Comparison of ENCODE assay signal across 25 mouse cellular contexts in genomic region chr1:177179635-177180034, GRCm38 (mm10).
DNase-seq lines count a peak whose midpoint lies in the region; ATAC-seq lines count a peak whose summit lies in the region.
"Had no signal": no experiment of that assay in that cellular context is flagged by ENCODE, and none has a peak within 500 bp of the region (broad histone marks: within the 10 kb centered on the region; RNA-seq: fewer than 3 reads in every experiment).

No protein-coding gene starts in this region.

- peak; percentile 29 for DNase-seq in A20 (ENCODE audit: low read depth, low spot score)
- no peak for DNase-seq in adrenal gland, postnatal 4 days (ENCODE audit: low spot score in 2 of 2)
- DNase-seq in forebrain, embryonic 10.5 days (ENCODE audit: extremely low spot score, low spot score), result no peak
- no peak for DNase-seq in hindbrain, embryonic 14.5 days (ENCODE audit: low spot score)
- DNase-seq: adrenal gland, adult 2 months; adrenal gland, postnatal 14 days; B cell, adult 2 months; cerebellum, adult 18-20 months; cerebellum, adult 9-10 months; cerebellum, postnatal 25 days; gastrocnemius, postnatal 25 days; heart, adult 2 months; heart, postnatal 14 days; heart, postnatal 4 days had no signal

- peaks cover 18% of the 10 kb centered on the region for H3K4me1 ChIP-seq in forebrain, embryonic 10.5 days
- 0 out of 2 replicates have a peak, but pooled peaks cover 4% of the 10 kb centered on the region for H3K4me1 ChIP-seq in hindbrain, embryonic 14.5 days (replicated peaks; ENCODE audit: control insufficient read depth, insufficient read depth, low read length)
- H3K4me1 ChIP-seq: embryonic facial prominence, embryonic 12.5 days; embryonic facial prominence, embryonic 15.5 days; hindbrain, embryonic 15.5 days had no signal

- 0 out of 2 replicates have a peak, but pooled peaks cover 2% of the 10 kb centered on the region for H3K36me3 ChIP-seq in forebrain, embryonic 10.5 days (replicated peaks)
- H3K36me3 ChIP-seq in hindbrain, embryonic 14.5 days (replicated peaks; ENCODE audit: control insufficient read depth, insufficient read depth), result no peaks in the 10 kb centered on the region
- H3K36me3 ChIP-seq: embryonic facial prominence, embryonic 12.5 days; embryonic facial prominence, embryonic 15.5 days; forebrain, embryonic 15.5 days; G1E; heart, embryonic 10.5 days; heart, embryonic 13.5 days; hindbrain, embryonic 15.5 days had no signal

- H3K9me3 ChIP-seq in forebrain, embryonic 10.5 days, result no peaks in the 10 kb centered on the region
- no peaks in the 10 kb centered on the region for H3K9me3 ChIP-seq in hindbrain, embryonic 14.5 days (ENCODE audit: control insufficient read depth, low read length)
- H3K9me3 ChIP-seq: embryonic facial prominence, embryonic 12.5 days; embryonic facial prominence, embryonic 15.5 days; forebrain, embryonic 12.5 days; forebrain, embryonic 15.5 days; G1E; heart, embryonic 10.5 days; heart, embryonic 13.5 days; hindbrain, embryonic 15.5 days had no signal

- H3K27me3 ChIP-seq in forebrain, embryonic 10.5 days (ENCODE audit: poor library complexity, severe bottlenecking), result no peaks in the 10 kb centered on the region
- no peaks in the 10 kb centered on the region for H3K27me3 ChIP-seq in hindbrain, embryonic 14.5 days (ENCODE audit: control insufficient read depth, insufficient read depth, low read length)
- H3K27me3 ChIP-seq: CH12.LX; embryonic facial prominence, embryonic 12.5 days; embryonic facial prominence, embryonic 15.5 days; forebrain, embryonic 12.5 days; forebrain, embryonic 15.5 days; heart, embryonic 13.5 days; hindbrain, embryonic 15.5 days had no signal

- 88% methylated on average over 2 of the region's 2 CpGs for WGBS in forebrain, embryonic 10.5 days
- 93% methylated on average over 2 of the region's 2 CpGs for WGBS in hindbrain, embryonic 14.5 days

- H3K27ac ChIP-seq in forebrain, embryonic 10.5 days, result no peak overlapping the region
- no peak overlapping the region for H3K27ac ChIP-seq in hindbrain, embryonic 14.5 days
- H3K27ac ChIP-seq: embryonic facial prominence, embryonic 12.5 days; embryonic facial prominence, embryonic 15.5 days; forebrain, embryonic 12.5 days; forebrain, embryonic 15.5 days; heart, adult 2 months; heart, embryonic 10.5 days; heart, embryonic 13.5 days; hindbrain, embryonic 15.5 days had no signal

- ATAC-seq in granulocyte monocyte progenitor cell, adult 5-6 weeks (replicated peaks; ENCODE audit: poor library complexity, severe bottlenecking), result peak; percentile 81
- peak; percentile 52; the same call in 1 of the 2 replicates for ATAC-seq in megakaryocyte progenitor cell, adult 5-6 weeks (replicated peaks; ENCODE audit: poor library complexity)
- ATAC-seq in hindbrain, embryonic 14.5 days (ENCODE audit: low FRiP score), result no peak
- ATAC-seq: forebrain, embryonic 15.5 days had no signal

- no peak overlapping the region for H3K9ac ChIP-seq in hindbrain, embryonic 14.5 days
- H3K9ac ChIP-seq: embryonic facial prominence, embryonic 12.5 days; embryonic facial prominence, embryonic 15.5 days; forebrain, embryonic 12.5 days; forebrain, embryonic 15.5 days; heart, embryonic 13.5 days; hindbrain, embryonic 15.5 days had no signal

- H3K4me3 ChIP-seq in forebrain, embryonic 10.5 days, result no peak overlapping the region
- H3K4me3 ChIP-seq in hindbrain, embryonic 14.5 days (replicated peaks; ENCODE audit: low read length), result no peak overlapping the region
- H3K4me3 ChIP-seq: embryonic facial prominence, embryonic 12.5 days; embryonic facial prominence, embryonic 15.5 days; forebrain, embryonic 12.5 days; forebrain, embryonic 15.5 days; heart, adult 2 months; heart, embryonic 10.5 days; heart, embryonic 13.5 days; hindbrain, embryonic 15.5 days had no signal

- H3K4me2 ChIP-seq in hindbrain, embryonic 14.5 days (replicated peaks), result no peak overlapping the region
- H3K4me2 ChIP-seq: embryonic facial prominence, embryonic 12.5 days; embryonic facial prominence, embryonic 15.5 days; forebrain, embryonic 12.5 days; forebrain, embryonic 15.5 days; heart, embryonic 13.5 days; hindbrain, embryonic 15.5 days had no signal
